Mouse (Mus musculus) embryonic facial prominence, embryonic 12.5 days (tissue): ENCODE data around the gene Gm17482. TPM values are rescaled to one million over a fixed set of nuclear protein-coding genes. Genes with fewer than 3 reads are reported as not detected.

Experiments
- ATAC-seq: fragments of 200-750 bp; cut with Nextera tagmentation; 2 replicates; pipeline ENCODE4 v1.8.0; 2017; ENCODE audit not compliant: insufficient number of reproducible peaks, insufficient read depth, low FRiP score, low TSS enrichment
- H3K27ac ChIP-seq: fragments of 300-500 bp; sonication (generic); 2 replicates; pipeline ENCODE4 v1.5.1; 2016; ENCODE audit warnings: mild to moderate bottlenecking
- H3K27me3 ChIP-seq: fragments of 300-500 bp; sonication (generic); 2 replicates; pipeline ENCODE4 v1.6.1; 2016; ENCODE audit warnings: mild to moderate bottlenecking, moderate library complexity
- H3K36me3 ChIP-seq: fragments of 300-500 bp; sonication (generic); 2 replicates; pipeline ENCODE4 v1.6.1; 2016; ENCODE audit warnings: mild to moderate bottlenecking
- H3K4me1 ChIP-seq: fragments of 300-500 bp; sonication (generic); 2 replicates; pipeline ENCODE4 v1.6.1; 2016
- H3K4me2 ChIP-seq: fragments of 300-500 bp; sonication (generic); replicated peaks from 2 replicates; pipeline ENCODE4 v1.6.1; 2016; ENCODE audit warnings: mild to moderate bottlenecking, moderate library complexity
- H3K4me3 ChIP-seq: fragments of 300-500 bp; sonication (generic); 2 replicates; pipeline ENCODE4 v1.5.1; 2016; ENCODE audit warnings: mild to moderate bottlenecking
- H3K9ac ChIP-seq: fragments of 300-500 bp; sonication (generic); 2 replicates; pipeline ENCODE4 v1.6.1; 2016; ENCODE audit warnings: mild to moderate bottlenecking, moderate library complexity
- H3K9me3 ChIP-seq: fragments of 300-500 bp; sonication (generic); 2 replicates; pipeline ENCODE4 v1.6.1; 2016; ENCODE audit warnings: mild to moderate bottlenecking, moderate library complexity
- WGBS: fragments of 180-500 bp; shearing (Covaris S2); methylation state at CpG from one replicate; pipeline ENCODE4 v1.1.7; 2016; 5-methylcytosine and 5-hydroxymethylcytosine counted together
- polyA plus RNA-seq: library from polyadenylated mRNA; unstranded; fragments of >200 nt; fragmentation: Nextera tagmentation; extraction: Ambion mirVana; gene quantifications from 2 replicates; pipeline ENCODE4 v1.2.1, GENCODE M21; 2016

The Gm17482 gene
- polyA plus RNA-seq, 1 experiment from 2014 or later: not detected

DNA sequence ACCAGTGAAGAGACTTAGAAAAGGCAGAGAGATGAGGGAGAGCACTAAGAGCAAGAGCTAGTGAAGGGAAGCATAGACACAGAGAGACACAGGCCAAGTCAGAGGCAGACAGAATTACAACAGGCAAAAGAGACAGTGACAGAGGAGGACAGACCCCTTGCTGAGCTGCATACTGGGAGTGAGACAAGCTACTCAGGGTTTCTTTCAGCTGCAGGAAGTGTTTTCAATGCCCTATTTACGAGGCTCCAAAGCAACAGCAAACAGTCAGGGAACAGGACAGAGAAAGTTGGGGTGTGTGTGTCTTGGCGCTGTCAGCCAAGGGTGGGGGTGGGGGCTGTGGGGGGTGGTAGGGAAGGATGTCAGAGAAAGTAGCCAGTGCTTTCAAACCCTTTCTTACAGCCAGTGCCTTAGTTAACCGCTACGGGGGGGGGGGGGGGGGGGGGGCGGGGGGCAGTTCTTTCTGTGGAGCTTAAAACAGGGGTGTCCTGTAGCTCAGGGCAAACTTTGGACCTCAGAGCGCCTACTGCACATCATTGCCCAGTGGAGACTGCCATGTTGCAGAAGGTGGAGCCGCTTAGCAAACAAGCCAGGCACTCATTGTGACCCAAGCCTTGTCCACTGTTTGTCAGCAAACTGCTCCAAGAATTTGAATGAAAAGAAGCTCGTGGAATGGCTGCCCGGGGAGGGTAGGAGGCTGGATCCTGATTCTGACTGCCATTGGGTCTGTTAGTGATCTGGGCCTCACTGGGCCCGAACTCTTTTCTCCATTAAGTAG is 25.1 kb downstream of the Gm17482 start, which contains the start of gene Timp4:
Gene Timp4 (minus strand): TSS at position 107 of the 775 bp plus-strand sequence.
- H3K4me2 ChIP-seq: peak within 1 kb of the TSS; percentile 42
- WGBS: 29% methylated on average over 7 of the region's 10 CpGs
- ATAC-seq: no peak
- H3K27ac ChIP-seq: no peak within 1 kb of the TSS
- 0 out of 2 replicates have a peak, but pooled peaks cover 4% of the 10 kb centered on the region for H3K27me3 ChIP-seq
- H3K4me1 ChIP-seq: peaks cover 6% of the 10 kb centered on the region
- H3K4me3 ChIP-seq: peak within 1 kb of the TSS; percentile 9; the same call in 1 of the 2 replicates
- no peak within 1 kb of the TSS for H3K9ac ChIP-seq
- no peaks in the 10 kb centered on the region for H3K9me3 ChIP-seq
- H3K36me3 ChIP-seq: no peaks in the 10 kb centered on the region

DNA sequence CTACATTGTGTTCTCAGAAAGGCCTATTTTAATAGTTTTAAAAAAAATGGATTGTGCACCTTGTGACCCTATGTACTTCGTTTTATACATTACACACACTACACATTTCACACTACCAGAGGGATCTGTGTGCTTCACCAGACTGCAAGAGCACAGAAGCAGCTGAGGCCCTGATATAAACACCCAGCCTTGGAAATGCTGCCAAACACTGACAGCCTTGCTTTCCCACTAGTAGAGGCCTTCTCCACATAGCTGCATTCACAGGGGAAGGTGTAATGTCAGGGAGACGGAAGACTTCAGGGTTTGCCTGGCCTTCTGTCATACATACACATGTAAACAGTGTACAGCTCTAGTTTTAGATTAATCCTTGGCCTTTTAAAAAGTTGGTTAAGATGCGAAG is 28.0 kb downstream of the Gm17482 start:
- 0 out of 2 replicates have a peak, but pooled peaks cover 4% of the 10 kb centered on the region for H3K27me3 ChIP-seq
- ATAC-seq: no peak
- no peaks in the 10 kb centered on the region for H3K36me3 ChIP-seq
- peaks cover 6% of the 10 kb centered on the region for H3K4me1 ChIP-seq
- H3K9ac ChIP-seq: no peak overlapping the region
- no peak overlapping the region for H3K4me3 ChIP-seq
- no peaks in the 10 kb centered on the region for H3K9me3 ChIP-seq
- no peak overlapping the region for H3K4me2 ChIP-seq
- no peak overlapping the region for H3K27ac ChIP-seq
- 84% methylated on average over 3 of the region's 3 CpGs for WGBS

DNA sequence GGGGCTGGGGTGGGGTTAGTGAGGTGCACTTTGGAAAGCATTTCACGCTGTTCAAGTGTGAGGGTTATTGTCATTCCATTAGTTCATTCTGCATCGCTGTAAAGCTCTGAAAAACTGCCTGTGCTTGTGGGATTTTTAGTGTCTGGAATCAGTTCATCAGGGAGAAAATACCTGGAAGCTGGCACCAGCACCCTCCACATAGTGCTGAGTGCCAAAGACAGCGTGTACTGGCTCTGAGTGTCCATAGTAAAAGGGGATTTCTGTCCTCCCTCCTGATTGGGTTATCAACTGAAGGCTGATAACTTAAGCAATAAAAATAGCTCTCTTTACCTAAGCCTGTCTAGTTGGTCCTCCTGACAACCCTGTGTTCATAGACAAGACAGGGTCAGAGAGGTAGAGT is 33.4 kb downstream of the Gm17482 start:
- no peak overlapping the region for H3K9ac ChIP-seq
- no peak overlapping the region for H3K4me2 ChIP-seq
- H3K9me3 ChIP-seq: no peaks in the 10 kb centered on the region
- no peak overlapping the region for H3K4me3 ChIP-seq
- WGBS: 85% methylated on average over 3 of the region's 3 CpGs
- no peak for ATAC-seq
- no peaks in the 10 kb centered on the region for H3K27me3 ChIP-seq
- H3K36me3 ChIP-seq: no peaks in the 10 kb centered on the region
- H3K27ac ChIP-seq: no peak overlapping the region
- H3K4me1 ChIP-seq: no peaks in the 10 kb centered on the region

DNA sequence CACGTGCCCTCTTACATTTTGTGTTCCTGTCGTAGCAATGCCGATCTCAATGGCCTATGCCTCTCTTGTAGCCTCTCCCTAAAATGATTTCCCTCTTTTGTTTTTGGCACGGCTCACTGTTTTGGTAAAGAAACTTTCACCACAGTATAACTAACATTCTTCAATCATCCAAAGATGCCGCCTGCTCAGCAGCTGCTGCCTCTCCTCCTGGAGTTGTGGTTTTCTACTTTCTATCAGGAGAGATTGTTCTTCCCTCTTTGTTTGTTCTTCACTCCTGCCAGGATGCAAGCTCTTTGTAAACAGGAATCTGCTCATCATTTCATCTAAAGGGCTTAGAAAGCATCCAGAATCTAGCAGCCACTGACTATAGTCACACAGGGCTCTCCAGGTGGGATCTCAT is 39.6 kb downstream of the Gm17482 start:
- 84% methylated on average over 5 of the region's 5 CpGs for WGBS
- no peak for ATAC-seq
- Histone ChIP-seq H3K4me1 (peaks cover 4% of the 10 kb centered on the region; the same call in 1 of the 2 replicates), H3K27me3 (no peaks in the 10 kb centered on the region), H3K4me3 (no peak overlapping the region), H3K9me3 (no peaks in the 10 kb centered on the region), H3K36me3 (no peaks in the 10 kb centered on the region), H3K4me2 (no peak overlapping the region), H3K27ac (no peak overlapping the region), H3K9ac (no peak overlapping the region)

DNA sequence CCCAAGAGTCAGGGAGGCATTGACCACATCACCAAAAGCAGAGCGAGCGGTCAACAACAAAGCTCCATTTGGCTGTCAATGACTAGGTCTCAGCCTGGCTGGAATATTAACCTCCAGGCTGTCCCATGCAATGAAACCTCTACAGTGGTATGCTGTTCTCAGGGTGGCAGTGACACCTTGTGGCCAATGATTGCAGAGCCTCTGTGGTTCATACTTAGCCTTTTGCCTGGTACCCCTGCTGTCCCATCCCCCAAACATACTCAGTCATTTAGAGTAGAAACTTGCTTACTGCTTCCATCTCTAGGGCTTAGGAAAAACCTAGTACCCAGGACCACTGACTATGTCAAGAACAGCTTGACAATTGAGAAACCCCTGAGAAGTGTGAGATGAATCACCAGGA is 40.8 kb downstream of the Gm17482 start:
- Histone ChIP-seq H3K9me3 (no peaks in the 10 kb centered on the region), H3K27me3 (no peaks in the 10 kb centered on the region), H3K27ac (no peak overlapping the region), H3K9ac (no peak overlapping the region), H3K4me1 (peaks cover 8% of the 10 kb centered on the region; the same call in 1 of the 2 replicates), H3K4me3 (no peak overlapping the region), H3K36me3 (no peaks in the 10 kb centered on the region), H3K4me2 (no peak overlapping the region)
- WGBS: 46% methylated on average over 2 of the region's 2 CpGs
- no peak for ATAC-seq

DNA sequence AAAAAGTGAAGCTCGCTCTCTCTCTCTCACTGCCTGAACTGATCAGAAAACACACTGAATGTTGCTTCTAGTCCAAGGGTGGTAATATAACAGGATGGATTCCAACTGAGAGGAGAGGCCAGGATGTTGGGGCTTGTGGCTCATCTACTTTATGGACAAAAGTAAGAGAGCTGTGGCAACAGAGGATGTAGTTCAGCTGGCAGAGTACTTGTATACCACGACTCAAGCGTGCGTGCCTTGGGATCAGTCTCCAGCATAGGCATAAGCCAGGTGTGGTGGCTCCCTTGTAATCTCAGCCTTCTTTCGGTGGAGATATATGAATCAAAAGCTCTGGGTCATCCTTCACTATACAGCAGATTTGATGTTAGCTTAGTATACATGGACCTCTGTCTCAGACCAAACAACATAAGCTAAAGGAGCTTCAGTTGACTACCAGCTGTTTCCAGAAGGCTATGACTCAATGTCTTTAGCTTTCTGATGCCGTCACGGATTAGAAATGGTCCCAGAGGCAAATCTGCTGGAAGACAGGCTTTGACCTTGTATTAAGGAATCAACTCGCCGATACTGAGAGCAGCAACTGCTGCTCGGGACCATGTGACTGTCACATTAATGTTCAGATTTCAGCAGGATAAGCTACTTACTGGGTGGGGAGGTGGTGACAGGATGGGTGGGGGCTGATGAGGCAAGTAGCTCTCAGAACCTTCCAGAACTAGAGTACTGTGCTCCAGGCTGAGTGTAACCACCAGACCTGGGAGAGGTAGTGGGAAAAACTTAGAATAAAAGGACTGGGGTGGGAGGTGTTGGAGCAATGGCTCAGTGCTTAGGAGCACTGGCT is 41.6 kb downstream of the Gm17482 start:
- Histone ChIP-seq H3K4me3 (no peak overlapping the region), H3K36me3 (no peaks in the 10 kb centered on the region), H3K27ac (no peak overlapping the region), H3K9me3 (no peaks in the 10 kb centered on the region), H3K27me3 (no peaks in the 10 kb centered on the region), H3K4me2 (no peak overlapping the region), H3K4me1 (peaks cover 8% of the 10 kb centered on the region; the same call in 1 of the 2 replicates), H3K9ac (no peak overlapping the region)
- 85% methylated on average over 10 of the region's 10 CpGs for WGBS
- ATAC-seq: no peak

DNA sequence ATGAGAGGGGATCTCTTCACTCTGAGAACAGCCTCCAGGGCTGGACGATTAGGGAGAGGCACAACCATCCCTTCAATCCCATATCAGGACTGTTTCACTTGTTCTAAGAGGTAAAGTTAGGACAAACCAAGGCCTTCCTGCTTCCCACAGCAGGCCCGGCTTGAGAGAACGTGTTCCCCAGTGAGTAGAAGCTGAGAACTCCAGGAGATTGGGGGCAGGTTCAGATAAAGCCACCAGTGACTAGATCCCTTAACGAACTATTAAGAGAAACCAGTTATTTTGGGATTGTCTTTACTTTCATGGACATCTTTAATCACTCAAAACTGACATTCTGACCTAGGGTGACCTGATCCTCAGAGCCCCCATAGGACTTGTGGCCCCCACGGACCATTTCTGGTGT is 42.4 kb downstream of the Gm17482 start:
- H3K27me3 ChIP-seq: no peaks in the 10 kb centered on the region
- no peaks in the 10 kb centered on the region for H3K36me3 ChIP-seq
- WGBS: 71% methylated on average over 5 of the region's 5 CpGs
- H3K9me3 ChIP-seq: no peaks in the 10 kb centered on the region
- peaks cover 8% of the 10 kb centered on the region; the same call in 1 of the 2 replicates for H3K4me1 ChIP-seq
- no peak overlapping the region for H3K4me2 ChIP-seq
- H3K4me3 ChIP-seq: no peak overlapping the region
- no peak overlapping the region for H3K27ac ChIP-seq
- no peak overlapping the region for H3K9ac ChIP-seq
- ATAC-seq: no peak

DNA sequence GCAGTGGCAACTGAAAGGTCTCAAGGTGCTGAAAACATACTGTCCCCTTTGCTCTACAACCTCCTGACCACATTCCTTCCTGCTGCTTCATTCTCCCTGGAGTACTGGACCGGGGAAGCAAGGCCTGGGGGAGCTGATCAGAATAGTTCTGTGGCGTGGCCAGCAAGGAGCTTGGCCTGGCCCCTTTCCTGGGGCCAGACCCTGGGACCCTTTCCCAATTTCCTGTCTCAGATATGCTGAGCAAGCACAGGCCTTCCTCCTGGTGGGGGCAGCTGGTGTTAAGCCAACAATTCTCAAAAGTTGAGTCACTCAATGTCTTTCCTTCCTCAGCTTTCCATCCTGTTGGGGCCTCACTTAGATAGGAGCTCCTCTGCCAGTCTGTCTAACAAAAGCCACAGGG is 42.9 kb downstream of the Gm17482 start:
- H3K36me3 ChIP-seq: no peaks in the 10 kb centered on the region
- H3K27me3 ChIP-seq: no peaks in the 10 kb centered on the region
- WGBS: 37% methylated on average over 2 of the region's 2 CpGs
- peaks cover 8% of the 10 kb centered on the region; the same call in 1 of the 2 replicates for H3K4me1 ChIP-seq
- H3K9me3 ChIP-seq: no peaks in the 10 kb centered on the region
- no peak for ATAC-seq
- no peak overlapping the region for H3K4me3 ChIP-seq
- H3K27ac ChIP-seq: no peak overlapping the region
- H3K4me2 ChIP-seq: no peak overlapping the region
- H3K9ac ChIP-seq: no peak overlapping the region

DNA sequence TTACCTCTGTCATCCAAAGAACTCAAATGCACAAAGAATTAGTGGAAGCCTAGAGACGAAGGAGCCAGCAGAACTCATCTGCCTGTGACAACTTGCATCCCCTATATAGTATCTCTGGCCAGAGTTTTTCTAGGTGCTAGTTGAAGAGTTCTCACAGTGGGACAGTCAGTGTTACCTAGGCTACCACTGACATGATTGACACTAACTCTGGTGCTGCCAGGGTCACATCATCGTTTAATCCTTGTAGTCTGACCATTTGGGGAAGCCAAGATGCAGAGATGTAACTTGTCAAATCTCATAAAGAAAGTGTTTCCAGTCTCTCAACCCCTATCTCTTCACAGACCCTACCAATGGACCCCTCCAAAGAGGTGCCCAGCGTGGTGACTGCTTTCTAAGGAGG is 44.2 kb downstream of the Gm17482 start:
- H3K9me3 ChIP-seq: no peaks in the 10 kb centered on the region
- H3K9ac ChIP-seq: no peak overlapping the region
- peaks cover 8% of the 10 kb centered on the region; the same call in 1 of the 2 replicates for H3K4me1 ChIP-seq
- no peaks in the 10 kb centered on the region for H3K36me3 ChIP-seq
- H3K27me3 ChIP-seq: no peaks in the 10 kb centered on the region
- ATAC-seq: no peak
- no peak overlapping the region for H3K4me3 ChIP-seq
- WGBS: 75% methylated on average over 3 of the region's 3 CpGs
- H3K4me2 ChIP-seq: no peak overlapping the region
- H3K27ac ChIP-seq: no peak overlapping the region

DNA sequence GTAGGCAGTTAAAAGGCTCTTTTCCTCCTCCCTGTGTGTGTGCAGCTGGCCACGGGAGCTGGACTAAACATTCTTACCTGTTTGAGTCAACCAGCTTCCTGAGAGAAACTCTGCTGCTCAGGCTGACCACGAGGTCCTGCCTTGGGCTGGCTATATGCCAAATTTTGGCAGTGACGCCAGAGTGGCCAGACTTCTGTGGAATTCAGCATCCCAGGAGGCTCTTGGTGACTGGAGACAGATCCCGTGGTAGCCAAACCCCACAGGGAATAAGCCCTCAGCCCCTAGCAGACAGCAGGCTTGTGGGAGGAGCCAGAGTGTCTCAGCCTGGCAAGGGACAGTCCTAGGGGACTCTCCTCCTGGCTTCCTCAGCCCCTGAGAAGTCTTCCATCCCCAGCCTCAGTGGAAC is 44.7 kb downstream of the Gm17482 start:
- H3K9me3 ChIP-seq: no peaks in the 10 kb centered on the region
- WGBS: 18% methylated on average over 4 of the region's 4 CpGs
- 0 out of 2 replicates have a peak, but pooled peaks have one; percentile 35 for ATAC-seq
- no peaks in the 10 kb centered on the region for H3K36me3 ChIP-seq
- H3K9ac ChIP-seq: no peak overlapping the region
- H3K27ac ChIP-seq: no peak overlapping the region
- H3K4me2 ChIP-seq: no peak overlapping the region
- no peaks in the 10 kb centered on the region for H3K27me3 ChIP-seq
- H3K4me3 ChIP-seq: no peak overlapping the region
- H3K4me1 ChIP-seq: peaks cover 8% of the 10 kb centered on the region; the same call in 1 of the 2 replicates

DNA sequence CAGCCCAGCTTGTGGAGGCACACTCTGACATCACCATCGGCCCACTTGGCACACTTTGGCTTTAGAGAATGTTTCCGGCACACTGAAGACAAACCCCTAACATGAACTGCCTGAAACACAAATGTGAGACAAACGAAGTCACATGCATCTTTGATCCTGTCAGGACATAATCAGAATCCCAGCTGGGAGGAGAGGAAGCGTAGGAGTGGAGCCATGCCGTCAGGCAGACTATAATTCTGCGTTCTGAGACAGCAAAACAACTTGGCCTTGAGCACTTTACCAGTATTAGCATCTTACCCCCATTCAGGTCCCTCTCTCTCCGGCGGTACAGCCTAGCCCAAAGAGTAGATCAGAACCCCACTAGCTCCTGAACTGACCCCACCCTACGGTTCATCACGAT is 46.2 kb downstream of the Gm17482 start:
- WGBS: 86% methylated on average over 10 of the region's 10 CpGs
- H3K27ac ChIP-seq: no peak overlapping the region
- H3K9me3 ChIP-seq: no peaks in the 10 kb centered on the region
- H3K4me2 ChIP-seq: no peak overlapping the region
- no peak for ATAC-seq
- no peaks in the 10 kb centered on the region for H3K27me3 ChIP-seq
- H3K4me1 ChIP-seq: peaks cover 8% of the 10 kb centered on the region; the same call in 1 of the 2 replicates
- no peaks in the 10 kb centered on the region for H3K36me3 ChIP-seq
- no peak overlapping the region for H3K9ac ChIP-seq
- H3K4me3 ChIP-seq: no peak overlapping the region
